Mouse (Mus musculus) bone marrow, adult 2 months (tissue): ENCODE measurements at regions not wholly inside any gene's neighbourhood (a gene's known extent, or its start where the extent isn't known, plus 50 kb on each side); places are given as distances from the start of the nearest gene placed in this dataset.

Experiments
- CTCF ChIP-seq: fragments of 200-500 bp; IDR thresholded peaks from 2 replicates; pipeline ENCODE4 v1.5.1; 2011; ENCODE audit warnings: low read length, control low read depth; ENCODE audit not compliant: control insufficient read depth, insufficient read depth
- POLR2A ChIP-seq: fragments of 200-500 bp; IDR thresholded peaks from 2 replicates; pipeline ENCODE4 v1.6.1; 2011; ENCODE audit warnings: low read depth, mild to moderate bottlenecking, control low read depth, low read length, borderline replicate concordance; ENCODE audit not compliant: control insufficient read depth

GRCm38 (mm10) chr3:35059438-35059837 lies 409.2 kb downstream of the Sox2 start:
- TF ChIP-seq POLR2A (no peak), CTCF (no peak)
